15 mouse cellular contexts compared by ENCODE assay signal in genomic region chr10:111495888-111496287, GRCm38 (mm10).
"Had no signal": no experiment of that assay in that cellular context is flagged by ENCODE, and none has a peak within 500 bp of the region (broad histone marks: within the 10 kb centered on the region; RNA-seq: fewer than 3 reads in every experiment).

No protein-coding gene starts in this region.

- H3K9ac ChIP-seq: lung, embryonic 14.5 days; midbrain, embryonic 12.5 days; neural tube, embryonic 13.5 days; neural tube, embryonic 15.5 days had no signal

- H3K27me3 ChIP-seq: midbrain, embryonic 12.5 days; neural tube, embryonic 13.5 days; neural tube, embryonic 15.5 days had no signal

- H3K9me3 ChIP-seq: midbrain, embryonic 10.5 days; midbrain, embryonic 12.5 days; neural tube, embryonic 13.5 days; neural tube, embryonic 15.5 days had no signal

- DNase-seq: lung, adult 18-20 months; lung, embryonic 14.5 days; lung, postnatal 10 days; lung, postnatal 4 days; midbrain, embryonic 14.5 days; retina, postnatal 1 day; right cerebral cortex, adult 18-20 months; thymus, adult 18-20 months; thymus, postnatal 14 days; thymus, postnatal 36 days had no signal

- H3K27ac ChIP-seq: midbrain, embryonic 10.5 days; midbrain, embryonic 12.5 days; neural tube, embryonic 13.5 days; neural tube, embryonic 15.5 days had no signal

- H3K4me3 ChIP-seq: midbrain, embryonic 10.5 days; midbrain, embryonic 12.5 days; myocyte; neural tube, embryonic 13.5 days; neural tube, embryonic 15.5 days had no signal

- H3K4me1 ChIP-seq: midbrain, embryonic 10.5 days; midbrain, embryonic 12.5 days; neural tube, embryonic 13.5 days; neural tube, embryonic 15.5 days had no signal
